Mouse (Mus musculus) cerebellum, adult 2 months (tissue): ENCODE data around the gene Tbc1d22a. TPM values are rescaled to one million over a fixed set of nuclear protein-coding genes. Genes with fewer than 3 reads are reported as not detected.

ENCODE experiments used
- DNase-seq, 2 experiments: peaks; one replicate each; pipeline ENCODE4 v3.0.0; 2021
- H3K27ac ChIP-seq: fragments of 200-500 bp; 2 replicates; pipeline ENCODE4 v1.5.1; 2012; ENCODE audit warnings: low read length, control low read depth, inconsistent platforms; ENCODE audit not compliant: insufficient read depth
- H3K27me3 ChIP-seq: fragments of 200-500 bp; 2 replicates; pipeline ENCODE4 v1.6.1; 2012; ENCODE audit warnings: inconsistent platforms, mild to moderate bottlenecking, low read length, moderate library complexity; ENCODE audit not compliant: control insufficient read depth, insufficient read depth
- H3K4me1 ChIP-seq: fragments of 200-500 bp; 2 replicates; pipeline ENCODE4 v1.6.1; 2011; ENCODE audit warnings: low read length; ENCODE audit not compliant: control insufficient read depth, insufficient read depth
- H3K4me3 ChIP-seq: fragments of 200-500 bp; replicated peaks from 2 replicates; pipeline ENCODE3; 2011; ENCODE audit warnings: mild to moderate bottlenecking, low read depth, low read length, control low read depth; ENCODE audit not compliant: insufficient read depth
- CTCF ChIP-seq: fragments of 200-500 bp; IDR thresholded peaks from 2 replicates; pipeline ENCODE4 v1.5.1; 2011; ENCODE audit warnings: low read depth, mild to moderate bottlenecking, control low read depth, low read length, moderate library complexity, borderline replicate concordance; ENCODE audit not compliant: insufficient read depth
- POLR2A ChIP-seq: fragments of 200-500 bp; IDR thresholded peaks from 2 replicates; pipeline ENCODE4 v1.6.1; 2011; ENCODE audit warnings: low read length, control low read depth, borderline replicate concordance; ENCODE audit not compliant: insufficient read depth
- WGBS: fragments of 180-500 bp; shearing (Covaris S2); methylation state at CpG from one replicate; pipeline ENCODE4 v1.1.7; 2018; 5-methylcytosine and 5-hydroxymethylcytosine counted together
- polyA plus RNA-seq: library from polyadenylated mRNA; depleted of rRNA; stranded (reverse); fragments of >200 nt; gene quantifications from 2 replicates; pipeline ENCODE4 v1.2.3, GENCODE M21; 2012

The Tbc1d22a gene
- polyA plus RNA-seq, 1 experiment: 23.3 TPM

DNA sequence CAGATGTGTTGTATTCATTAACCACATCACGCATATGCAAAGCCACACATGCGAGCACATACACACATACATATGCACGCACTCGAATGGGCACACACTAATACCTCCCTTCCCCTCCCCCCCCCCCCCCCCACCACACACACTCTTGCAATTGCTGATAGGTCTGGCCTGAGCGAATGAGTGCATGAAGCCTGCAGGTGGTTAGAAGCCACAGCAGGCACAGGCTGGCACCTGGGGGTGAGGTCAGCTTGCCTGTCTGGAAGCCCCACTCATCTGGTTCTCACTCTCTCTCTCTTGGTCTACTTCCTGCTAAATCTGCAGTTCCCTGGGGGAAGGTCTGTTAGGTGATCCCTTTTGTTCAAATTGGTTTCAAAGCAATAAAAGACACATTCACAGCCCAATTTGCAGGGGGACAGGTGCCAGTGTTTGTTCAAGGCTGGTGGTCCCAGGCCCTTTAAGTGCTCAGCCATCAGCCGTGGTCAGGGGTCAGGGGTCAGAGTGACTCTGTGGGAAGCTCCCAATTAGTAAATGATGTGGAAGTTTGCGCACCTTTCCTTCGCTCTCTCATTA, 215.6 kb downstream of the Tbc1d22a start:
- 94% methylated on average over 8 of the region's 8 CpGs for WGBS
- no peak for DNase-seq
- no peaks in the 10 kb centered on the region for H3K27me3 ChIP-seq

DNA sequence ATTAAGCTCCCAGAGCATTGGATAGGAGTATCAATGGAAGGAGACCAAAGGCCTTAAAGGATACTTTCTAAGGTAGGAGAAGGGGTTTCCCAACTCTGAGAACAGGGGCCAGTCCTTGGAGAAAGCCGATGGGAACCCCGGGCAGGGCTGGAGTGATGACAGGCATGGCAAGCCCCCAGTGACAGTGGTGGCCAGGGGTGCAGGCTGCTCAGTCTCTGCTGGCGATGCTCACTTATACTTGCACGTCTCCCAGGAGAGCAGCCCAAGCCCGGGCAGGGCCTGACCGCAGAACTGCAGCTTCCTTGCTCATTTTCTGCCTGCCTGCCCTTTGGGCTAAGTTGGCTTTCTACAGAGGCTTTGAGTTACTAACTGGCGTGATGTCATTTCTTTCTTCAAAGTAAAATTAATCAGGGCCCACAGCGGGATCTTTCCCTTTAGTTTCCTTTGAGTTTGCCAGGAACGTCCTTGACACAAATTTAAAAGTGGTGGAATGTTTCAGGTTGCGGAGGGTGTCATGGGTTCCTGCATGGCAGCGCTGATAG, 217.4 kb downstream of the Tbc1d22a start:
- 75% methylated on average over 11 of the region's 11 CpGs for WGBS
- Histone ChIP-seq H3K4me1 (peaks cover 5% of the 10 kb centered on the region; the same call in 1 of the 2 replicates), H3K27me3 (no peaks in the 10 kb centered on the region), H3K27ac (no peak overlapping the region), H3K4me3 (no peak overlapping the region)
- DNase-seq: no peak
- TF ChIP-seq POLR2A (no peak), CTCF (no peak)

More for the DNA sequence above, 215.6 kb downstream of the Tbc1d22a start:
- Histone ChIP-seq H3K4me1 (peaks cover 5% of the 10 kb centered on the region; the same call in 1 of the 2 replicates), H3K4me3 (no peak overlapping the region), H3K27ac (no peak overlapping the region)
- TF ChIP-seq POLR2A: no peak
- no peak for TF ChIP-seq CTCF

- Histone ChIP-seq H3K4me3 (no peak overlapping the region), H3K27me3 (no peaks in the 10 kb centered on the region), H3K4me1 (peaks cover 5% of the 10 kb centered on the region; the same call in 1 of the 2 replicates), H3K27ac (no peak overlapping the region)
- DNase-seq: no peak
- no peak for TF ChIP-seq POLR2A
- TF ChIP-seq CTCF: no peak
Observed at GRCm38 (mm10) chr15:86432791-86433190, 218.5 kb downstream of the Tbc1d22a start.

GRCm38 (mm10) chr15:86433378-86433777, 219.1 kb downstream of the Tbc1d22a start:
- Histone ChIP-seq H3K27ac (no peak overlapping the region), H3K27me3 (no peaks in the 10 kb centered on the region), H3K4me3 (no peak overlapping the region), H3K4me1 (peaks cover 4% of the 10 kb centered on the region; the same call in 1 of the 2 replicates)
- TF ChIP-seq POLR2A (no peak), CTCF (no peak)
- WGBS: 85% methylated on average over 8 of the region's 8 CpGs
- no peak for DNase-seq

- H3K27ac ChIP-seq: no peak overlapping the region
- no peak for TF ChIP-seq CTCF
- no peak for TF ChIP-seq POLR2A
- H3K4me1 ChIP-seq: no peaks in the 10 kb centered on the region
- H3K27me3 ChIP-seq: no peaks in the 10 kb centered on the region
- 90% methylated on average over 3 of the region's 3 CpGs for WGBS
- no peak for DNase-seq
- H3K4me3 ChIP-seq: no peak overlapping the region
Observed at GRCm38 (mm10) chr15:86434241-86434640, 220.0 kb downstream of the Tbc1d22a start.

DNA sequence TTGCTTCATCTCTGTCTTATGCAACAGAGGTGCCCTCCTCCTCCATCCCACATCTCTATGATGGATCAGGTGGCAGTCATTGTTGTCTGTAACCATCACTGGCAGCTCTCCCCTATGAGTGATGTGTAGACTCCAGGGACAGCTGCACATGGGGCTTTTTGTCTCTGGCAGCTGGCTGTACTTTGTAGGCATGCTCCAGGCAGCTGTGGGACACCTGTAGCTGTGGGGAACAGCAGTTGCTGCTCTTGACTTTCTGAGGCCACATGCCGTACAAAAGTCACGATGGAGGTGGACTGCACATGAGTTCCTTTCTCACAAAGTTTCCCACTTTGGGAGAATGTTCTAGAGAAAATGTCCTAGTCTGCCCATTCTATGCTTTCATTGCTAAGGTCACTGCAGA, 223.1 kb downstream of the Tbc1d22a start:
- Histone ChIP-seq H3K4me3 (no peak overlapping the region), H3K27ac (no peak overlapping the region), H3K4me1 (no peaks in the 10 kb centered on the region), H3K27me3 (no peaks in the 10 kb centered on the region)
- TF ChIP-seq CTCF: no peak
- TF ChIP-seq POLR2A: no peak
- WGBS: 97% methylated on average over 2 of the region's 2 CpGs
- no peak for DNase-seq

GRCm38 (mm10) chr15:86439015-86439796, 224.9 kb downstream of the Tbc1d22a start:
- TF ChIP-seq CTCF (no peak), POLR2A (no peak)
- H3K27me3 ChIP-seq: no peaks in the 10 kb centered on the region
- no peak overlapping the region for H3K27ac ChIP-seq
- no peak for DNase-seq
- WGBS: 94% methylated on average over 15 of the region's 15 CpGs
- no peak overlapping the region for H3K4me3 ChIP-seq
- no peaks in the 10 kb centered on the region for H3K4me1 ChIP-seq
